Mouse (Mus musculus) CD4-positive, CD25-positive, alpha-beta regulatory T cell, adult 4 months (primary cell): ENCODE measurements around the gene Gng11. TPM values are rescaled to one million over a fixed set of nuclear protein-coding genes. Genes with fewer than 3 reads are reported as not detected.

Experiments used
- polyA plus RNA-seq, 2 experiments: library from polyadenylated mRNA; unstranded; fragments of 100-300 nt; shearing (Covaris generic); gene quantifications; one replicate each; pipeline ENCODE4 v1.2.1; 2017

Gng11 gene
- polyA plus RNA-seq, 2 experiments from 2014 or later = not detected

Other genes starting within 250 kb of the Gng11 start
- not detected for gene Calcr, start 239.2 kb upstream of the Gng11 start, polyA plus RNA-seq
- gene Tfpi2, start 15.0 kb upstream of the Gng11 start, polyA plus RNA-seq = under 1 TPM in 1 of 2 experiments, not detected in 1; 0.22 TPM
- not detected for gene Gngt1, start 10.1 kb upstream of the Gng11 start, polyA plus RNA-seq
- 10 to 100 TPM; 34.1 to 49.7 TPM for gene Bet1, start 83.1 kb downstream of the Gng11 start, polyA plus RNA-seq